ENCODE assay signal across 22 mouse cellular contexts in genomic region chr15:36877501-36877900, GRCm38 (mm10).
DNase-seq lines count a peak whose midpoint lies in the region; ATAC-seq and TF ChIP-seq lines count a peak whose summit lies in the region.
"Had no signal": no experiment of that assay in that cellular context is flagged by ENCODE, and none has a peak within 500 bp of the region (broad histone marks: within the 10 kb centered on the region; RNA-seq: fewer than 3 reads in every experiment).

No protein-coding gene starts in this region.

- no peak overlapping the region for H3K9ac ChIP-seq in hindbrain, embryonic 11.5 days (ENCODE audit: low read depth, low read length)
- no peak overlapping the region for H3K9ac ChIP-seq in stomach, embryonic 14.5 days (replicated peaks; ENCODE audit: low read depth, low read length)
- no peak overlapping the region for H3K9ac ChIP-seq in stomach, postnatal 0 days (ENCODE audit: low read length)
- no peak overlapping the region for H3K9ac ChIP-seq in embryonic facial prominence, embryonic 12.5 days
- H3K9ac ChIP-seq: forebrain, postnatal 0 days; heart, embryonic 12.5 days; hindbrain, embryonic 14.5 days; intestine, embryonic 15.5 days; liver, embryonic 12.5 days; neural tube, embryonic 15.5 days had no signal

- TF ChIP-seq CTCF in stomach, postnatal 0 days (IDR thresholded peaks at IDR 0.05; ENCODE audit: low read depth): no peak
- TF ChIP-seq CTCF in small intestine, adult 2 months (IDR thresholded peaks at IDR 0.05; ENCODE audit: extremely low read depth, insufficient read length, insufficient replicate concordance, low read depth, low read length): no peak

- no peaks in the 10 kb centered on the region for H3K36me3 ChIP-seq in hindbrain, embryonic 10.5 days
- H3K36me3 ChIP-seq in hindbrain, embryonic 11.5 days (ENCODE audit: control insufficient read depth, insufficient read depth, low read length): no peaks in the 10 kb centered on the region
- no peaks in the 10 kb centered on the region for H3K36me3 ChIP-seq in stomach, embryonic 14.5 days (ENCODE audit: control insufficient read depth, insufficient read depth, low read length)
- H3K36me3 ChIP-seq in stomach, postnatal 0 days (ENCODE audit: control insufficient read depth, insufficient read depth, low read length): no peaks in the 10 kb centered on the region
- H3K36me3 ChIP-seq in embryonic facial prominence, embryonic 12.5 days: no peaks in the 10 kb centered on the region
- no peaks in the 10 kb centered on the region for H3K36me3 ChIP-seq in small intestine, adult 2 months (ENCODE audit: control insufficient read depth, insufficient read depth, low read length)
- H3K36me3 ChIP-seq: heart, embryonic 12.5 days; intestine, embryonic 15.5 days; liver, embryonic 12.5 days; neural tube, embryonic 15.5 days had no signal

- H3K27ac ChIP-seq in hindbrain, embryonic 10.5 days: peak overlapping the region; percentile 8; the same call in 1 of the 2 replicates
- H3K27ac ChIP-seq in hindbrain, embryonic 11.5 days (ENCODE audit: low read depth, low read length): no peak overlapping the region
- no peak overlapping the region for H3K27ac ChIP-seq in stomach, embryonic 14.5 days (ENCODE audit: low read length)
- H3K27ac ChIP-seq in stomach, postnatal 0 days (replicated peaks): no peak overlapping the region
- H3K27ac ChIP-seq in embryonic facial prominence, embryonic 12.5 days: 0 out of 2 replicates have a peak overlapping the region, but pooled peaks have one; percentile 23
- H3K27ac ChIP-seq in small intestine, adult 2 months (ENCODE audit: insufficient read depth, low read depth, low read length): peak overlapping the region; percentile 86; the same call in 1 of the 2 replicates
- H3K27ac ChIP-seq: hindbrain, embryonic 14.5 days; intestine, embryonic 15.5 days; left cerebral cortex, adult 2 months; liver, embryonic 12.5 days; neural tube, embryonic 15.5 days had no signal

- TF ChIP-seq POLR2A in small intestine, adult 2 months (IDR thresholded peaks at IDR 0.05; ENCODE audit: low read depth, low read length): no peak

- no peak overlapping the region for H3K4me3 ChIP-seq in hindbrain, embryonic 10.5 days
- no peak overlapping the region for H3K4me3 ChIP-seq in hindbrain, embryonic 11.5 days (ENCODE audit: low read depth, low read length)
- H3K4me3 ChIP-seq in stomach, embryonic 14.5 days (ENCODE audit: low read depth, low read length): no peak overlapping the region
- H3K4me3 ChIP-seq in stomach, postnatal 0 days (ENCODE audit: low read depth, low read length): no peak overlapping the region
- H3K4me3 ChIP-seq in embryonic facial prominence, embryonic 12.5 days: no peak overlapping the region
- no peak overlapping the region for H3K4me3 ChIP-seq in small intestine, adult 2 months (ENCODE audit: low read depth, low read length)
- H3K4me3 ChIP-seq: heart, embryonic 12.5 days; intestine, embryonic 15.5 days; left cerebral cortex, adult 2 months; liver, embryonic 12.5 days; neural tube, embryonic 15.5 days had no signal

- peaks cover 51% of the 10 kb centered on the region for H3K4me1 ChIP-seq in hindbrain, embryonic 10.5 days (replicated peaks)
- peaks cover 9% of the 10 kb centered on the region; the same call in 1 of the 2 replicates for H3K4me1 ChIP-seq in hindbrain, embryonic 11.5 days (replicated peaks; ENCODE audit: control insufficient read depth, insufficient read depth, low read length)
- peaks cover 18% of the 10 kb centered on the region for H3K4me1 ChIP-seq in stomach, embryonic 14.5 days (ENCODE audit: control insufficient read depth, insufficient read depth, low read length)
- peaks cover 10% of the 10 kb centered on the region for H3K4me1 ChIP-seq in stomach, postnatal 0 days (replicated peaks; ENCODE audit: control insufficient read depth, insufficient read depth)
- H3K4me1 ChIP-seq in embryonic facial prominence, embryonic 12.5 days: peaks cover 47% of the 10 kb centered on the region
- H3K4me1 ChIP-seq in small intestine, adult 2 months (ENCODE audit: control insufficient read depth, insufficient read depth, insufficient read length, low read length): peaks cover 44% of the 10 kb centered on the region

- intact Hi-C loops in left cerebral cortex, postnatal 36 days (cut with DNase I): no loop called here

- H3K9me3 ChIP-seq in hindbrain, embryonic 10.5 days: no peaks in the 10 kb centered on the region
- H3K9me3 ChIP-seq in hindbrain, embryonic 11.5 days (ENCODE audit: control insufficient read depth, low read length): no peaks in the 10 kb centered on the region
- no peaks in the 10 kb centered on the region for H3K9me3 ChIP-seq in stomach, embryonic 14.5 days (ENCODE audit: control insufficient read depth, low read depth, low read length)
- H3K9me3 ChIP-seq in stomach, postnatal 0 days (ENCODE audit: control insufficient read depth, low read length): no peaks in the 10 kb centered on the region
- H3K9me3 ChIP-seq in embryonic facial prominence, embryonic 12.5 days: no peaks in the 10 kb centered on the region
- H3K9me3 ChIP-seq: heart, embryonic 12.5 days; intestine, embryonic 15.5 days; liver, embryonic 12.5 days; neural tube, embryonic 15.5 days had no signal

- no peak overlapping the region for H3K4me2 ChIP-seq in hindbrain, embryonic 11.5 days (replicated peaks; ENCODE audit: low read depth, low read length)
- H3K4me2 ChIP-seq in stomach, embryonic 14.5 days (replicated peaks; ENCODE audit: low read depth, low read length): no peak overlapping the region
- H3K4me2 ChIP-seq in stomach, postnatal 0 days (replicated peaks; ENCODE audit: low read depth): no peak overlapping the region
- no peak overlapping the region for H3K4me2 ChIP-seq in embryonic facial prominence, embryonic 12.5 days (replicated peaks)
- H3K4me2 ChIP-seq: heart, embryonic 12.5 days; hindbrain, embryonic 14.5 days; intestine, embryonic 15.5 days; liver, embryonic 12.5 days; neural tube, embryonic 15.5 days had no signal

- H3K27me3 ChIP-seq in hindbrain, embryonic 10.5 days (ENCODE audit: insufficient read depth, poor library complexity, severe bottlenecking): no peaks in the 10 kb centered on the region
- no peaks in the 10 kb centered on the region for H3K27me3 ChIP-seq in hindbrain, embryonic 11.5 days (ENCODE audit: control insufficient read depth, insufficient read depth, low read length)
- no peaks in the 10 kb centered on the region for H3K27me3 ChIP-seq in stomach, embryonic 14.5 days (ENCODE audit: control insufficient read depth, insufficient read depth, low read length)
- H3K27me3 ChIP-seq in stomach, postnatal 0 days (ENCODE audit: control insufficient read depth, insufficient read depth, low read length): no peaks in the 10 kb centered on the region
- no peaks in the 10 kb centered on the region for H3K27me3 ChIP-seq in embryonic facial prominence, embryonic 12.5 days
- H3K27me3 ChIP-seq in small intestine, adult 2 months (ENCODE audit: control insufficient read depth, insufficient read depth, low read length): no peaks in the 10 kb centered on the region
- H3K27me3 ChIP-seq: CH12.LX; heart, embryonic 12.5 days; intestine, embryonic 15.5 days; liver, embryonic 12.5 days; neural tube, embryonic 15.5 days had no signal

- no peak for DNase-seq in hindbrain, embryonic 10.5 days (ENCODE audit: low spot score)
- no peak for DNase-seq in hindbrain, embryonic 11.5 days (ENCODE audit: low spot score)
- no peak for DNase-seq in stomach, postnatal 0 days (ENCODE audit: low spot score)
- no peak for DNase-seq in left cerebral cortex, postnatal 36 days (ENCODE audit: low spot score in 2 of 2)
- no peak for DNase-seq in gastrocnemius, postnatal 4 days (ENCODE audit: low spot score in 2 of 2)
- DNase-seq: cerebellum, adult 9-10 months; forebrain, postnatal 0 days; heart, adult 11 months; heart, postnatal 14 days; kidney, postnatal 36 days; thymus, postnatal 4 days had no signal

- WGBS in hindbrain, embryonic 10.5 days: 70% methylated on average over 7 of the region's 7 CpGs
- 77% methylated on average over 7 of the region's 7 CpGs for WGBS in hindbrain, embryonic 11.5 days
- 58% methylated on average over 7 of the region's 7 CpGs for WGBS in stomach, embryonic 14.5 days
- 61% methylated on average over 7 of the region's 7 CpGs for WGBS in stomach, postnatal 0 days
- WGBS in embryonic facial prominence, embryonic 12.5 days: 70% methylated on average over 7 of the region's 7 CpGs
- 74% methylated on average over 7 of the region's 7 CpGs for WGBS in small intestine, adult 2 months

- ATAC-seq in hindbrain, embryonic 11.5 days (ENCODE audit: low FRiP score): no peak
- peak; percentile 31; the same call in 1 of the 2 replicates for ATAC-seq in stomach, embryonic 14.5 days (ENCODE audit: insufficient number of reproducible peaks, insufficient read depth, low FRiP score, low read depth)
- no peak for ATAC-seq in stomach, postnatal 0 days (ENCODE audit: low FRiP score, low TSS enrichment)
- ATAC-seq in embryonic facial prominence, embryonic 12.5 days (ENCODE audit: insufficient number of reproducible peaks, insufficient read depth, low FRiP score, low TSS enrichment): no peak
- ATAC-seq: forebrain, postnatal 0 days; intestine, embryonic 15.5 days; liver, embryonic 12.5 days; midbrain, embryonic 16.5 days had no signal

- no peak for TF ChIP-seq EP300 in stomach, postnatal 0 days (optimal IDR thresholded peaks at IDR 0.05)

Comparison
In these comparisons a context has a peak if more than half of its experiments do, and no peak if none do; other contexts are left out.
1. H3K27ac ChIP-seq: peak in hindbrain, embryonic 10.5 days (single experiment), embryonic facial prominence, embryonic 12.5 days (single experiment) and small intestine, adult 2 months (single experiment); none in hindbrain, embryonic 11.5 days (single experiment), stomach, embryonic 14.5 days (single experiment) and stomach, postnatal 0 days (single experiment).